In genomic region chr4:44511682-44512081, GRCm38 (mm10) we compare ENCODE assay signal across 8 mouse cellular contexts.
DNase-seq lines count a peak whose midpoint lies in the region; ATAC-seq and TF ChIP-seq lines count a peak whose summit lies in the region.

No protein-coding gene starts in this region.

- H3K27me3 ChIP-seq in heart, postnatal 0 days (ENCODE audit: control insufficient read depth, insufficient read depth, low read length), result 0 out of 2 replicates have a peak, but pooled peaks cover 3% of the 10 kb centered on the region
- peaks cover 25% of the 10 kb centered on the region for H3K27me3 ChIP-seq in heart, embryonic 12.5 days (replicated peaks)
- H3K27me3 ChIP-seq in thymus, adult 2 months (ENCODE audit: control insufficient read depth, insufficient read depth, low read length), result no peaks in the 10 kb centered on the region; the same call in 1 of the 2 replicates

- no peak overlapping the region for H3K27ac ChIP-seq in heart, postnatal 0 days (ENCODE audit: low read depth)
- no peak overlapping the region for H3K27ac ChIP-seq in heart, embryonic 12.5 days (ENCODE audit: poor library complexity, severe bottlenecking)
- H3K27ac ChIP-seq in thymus, adult 2 months (ENCODE audit: control insufficient read depth, insufficient read depth, low read length), result no peak overlapping the region

- no peak for TF ChIP-seq CTCF in heart, postnatal 0 days (IDR thresholded peaks at IDR 0.05; ENCODE audit: low read depth)
- TF ChIP-seq CTCF in thymus, adult 2 months (IDR thresholded peaks at IDR 0.05; ENCODE audit: borderline replicate concordance, control insufficient read depth, extremely low read depth, insufficient read depth, low read length, poor library complexity), result no peak

- peak; percentile 51 for DNase-seq in heart, postnatal 0 days (ENCODE audit: low spot score)
- peak; percentile 20 for DNase-seq in thymus, postnatal 0 days (ENCODE audit: low spot score)
- no peak for DNase-seq in thymus, adult 2 months
- peak; percentile 88 for DNase-seq in forelimb bud, embryonic 11.5 days (ENCODE audit: low read depth, low spot score)
- peak; percentile 86 for DNase-seq in retina, postnatal 1 day
- no peak for DNase-seq in cerebellum, adult 9-10 months
- DNase-seq in cerebellum, adult 9-11 months, result no peak

- no peak overlapping the region for H3K9ac ChIP-seq in heart, postnatal 0 days (replicated peaks; ENCODE audit: low read depth, low read length)
- H3K9ac ChIP-seq in heart, embryonic 12.5 days, result no peak overlapping the region

- H3K9me3 ChIP-seq in heart, postnatal 0 days (replicated peaks; ENCODE audit: control insufficient read depth, low read length), result no peaks in the 10 kb centered on the region
- no peaks in the 10 kb centered on the region for H3K9me3 ChIP-seq in heart, embryonic 12.5 days (replicated peaks)

- H3K36me3 ChIP-seq in heart, postnatal 0 days (replicated peaks; ENCODE audit: control insufficient read depth, insufficient read depth, low read length), result no peaks in the 10 kb centered on the region
- H3K36me3 ChIP-seq in heart, embryonic 12.5 days, result no peaks in the 10 kb centered on the region
- no peaks in the 10 kb centered on the region for H3K36me3 ChIP-seq in thymus, adult 2 months (ENCODE audit: control insufficient read depth, insufficient read depth, low read length)

- no peak for ATAC-seq in heart, postnatal 0 days (ENCODE audit: insufficient read depth, low read depth)
- no peak for ATAC-seq in heart, embryonic 12.5 days (ENCODE audit: insufficient number of reproducible peaks, low FRiP score)

- no peak for TF ChIP-seq EP300 in heart, postnatal 0 days (IDR thresholded peaks at IDR 0.05; ENCODE audit: low read depth)

- no peak for TF ChIP-seq POLR2A in thymus, adult 2 months (IDR thresholded peaks at IDR 0.05; ENCODE audit: control insufficient read depth, extremely low read depth, insufficient read depth, low read length, poor library complexity)

- no peaks in the 10 kb centered on the region for H3K4me1 ChIP-seq in heart, postnatal 0 days (ENCODE audit: control insufficient read depth, insufficient read depth)
- no peaks in the 10 kb centered on the region for H3K4me1 ChIP-seq in heart, embryonic 12.5 days (replicated peaks)
- no peaks in the 10 kb centered on the region for H3K4me1 ChIP-seq in thymus, adult 2 months (replicated peaks; ENCODE audit: control insufficient read depth, insufficient read depth, low read length)

- WGBS in heart, postnatal 0 days, result 10% methylated on average over 7 of the region's 7 CpGs
- 13% methylated on average over 7 of the region's 7 CpGs for WGBS in heart, embryonic 12.5 days
- WGBS in thymus, adult 2 months, result 17% methylated on average over 7 of the region's 7 CpGs

- no peak overlapping the region for H3K4me2 ChIP-seq in heart, postnatal 0 days (ENCODE audit: low read depth, low read length)
- no peak overlapping the region for H3K4me2 ChIP-seq in heart, embryonic 12.5 days

- H3K4me3 ChIP-seq in heart, postnatal 0 days (ENCODE audit: low read depth, low read length), result no peak overlapping the region
- no peak overlapping the region for H3K4me3 ChIP-seq in heart, embryonic 12.5 days
- H3K4me3 ChIP-seq in thymus, adult 2 months (ENCODE audit: control insufficient read depth, insufficient read depth, low read length), result no peak overlapping the region

Comparison
In these comparisons a context has a peak if more than half of its experiments do, and no peak if none do; other contexts are left out.
1. DNase-seq: peak in heart, postnatal 0 days (single experiment), thymus, postnatal 0 days (single experiment), forelimb bud, embryonic 11.5 days (single experiment) and retina, postnatal 1 day (single experiment); none in thymus, adult 2 months (single experiment), cerebellum, adult 9-10 months (single experiment) and cerebellum, adult 9-11 months (single experiment).